Mouse (Mus musculus): ENCODE measurements around the gene Tmed2.

GRCm38 (mm10) chr5:124592768-124593167 is 52.3 kb downstream of the Tmed2 start:
- TF ChIP-seq CTCF (IDR thresholded peaks at IDR 0.05; ENCODE audit: low read depth) = no peak
- TF ChIP-seq EP300 (IDR thresholded peaks at IDR 0.05; ENCODE audit: low read depth) = no peak
